Mouse (Mus musculus) ES-Bruce4 (cell line): ENCODE results near the gene Nsd1.

Experiments
- CTCF ChIP-seq: IDR thresholded peaks from one replicate; pipeline ENCODE4 v1.8.1; 2011; ENCODE audit warnings: low read depth, low read length
- POLR2A ChIP-seq: IDR thresholded peaks from one replicate; pipeline ENCODE4 v1.8.1; 2011; ENCODE audit warnings: low read length; ENCODE audit not compliant: insufficient read depth

GRCm38 (mm10) chr13:55213138-55213806 is 3.7 kb downstream of the Nsd1 start:
- TF ChIP-seq CTCF (no peak), POLR2A (no peak)
